Mouse (Mus musculus): ENCODE measurements around the gene Prtg. TPM values are rescaled to one million over a fixed set of nuclear protein-coding genes. Genes with fewer than 3 reads are reported as not detected.

Prtg gene
- polyA plus RNA-seq, 1 experiment from 2014 or later, result 1.1 TPM

GRCm38 (mm10) chr9:72949572-72949971 is 142.9 kb downstream of the Prtg start:
- Histone ChIP-seq H3K27me3 (no peaks in the 10 kb centered on the region), H3K9me3 (replicated peaks) (no peaks in the 10 kb centered on the region), H3K4me1 (no peaks in the 10 kb centered on the region), H3K9ac (no peak overlapping the region), H3K4me2 (replicated peaks) (no peak overlapping the region), H3K27ac (replicated peaks) (no peak overlapping the region), H3K4me3 (replicated peaks) (no peak overlapping the region), H3K36me3 (peaks cover 25% of the 10 kb centered on the region)
- ATAC-seq (ENCODE audit: insufficient number of reproducible peaks, low FRiP score, low TSS enrichment, low read depth), result no peak
- 70% methylated on average over 7 of the region's 7 CpGs for WGBS

- Histone ChIP-seq H3K27me3 (no peaks in the 10 kb centered on the region), H3K4me3 (replicated peaks) (no peak overlapping the region), H3K36me3 (no peaks in the 10 kb centered on the region), H3K4me2 (replicated peaks) (no peak overlapping the region), H3K9ac (no peak overlapping the region), H3K27ac (replicated peaks) (no peak overlapping the region), H3K4me1 (0 out of 2 replicates have a peak, but pooled peaks cover 4% of the 10 kb centered on the region), H3K9me3 (replicated peaks) (no peaks in the 10 kb centered on the region)
- ATAC-seq (ENCODE audit: insufficient number of reproducible peaks, low FRiP score, low TSS enrichment, low read depth), result no peak
- WGBS, result 54% methylated on average over 2 of the region's 2 CpGs
These were observed 148.1 kb downstream of the Prtg start for GRCm38 (mm10) chr9:72954746-72955145.

GRCm38 (mm10) chr9:72955546-72955945 is 148.9 kb downstream of the Prtg start:
- Histone ChIP-seq H3K9me3 (replicated peaks) (no peaks in the 10 kb centered on the region), H3K27ac (replicated peaks) (no peak overlapping the region), H3K27me3 (no peaks in the 10 kb centered on the region), H3K4me3 (replicated peaks) (no peak overlapping the region), H3K4me2 (replicated peaks) (no peak overlapping the region), H3K9ac (no peak overlapping the region), H3K4me1 (0 out of 2 replicates have a peak, but pooled peaks cover 4% of the 10 kb centered on the region), H3K36me3 (no peaks in the 10 kb centered on the region)
- ATAC-seq (ENCODE audit: insufficient number of reproducible peaks, low FRiP score, low TSS enrichment, low read depth), result no peak
- WGBS, result 17% methylated on average over 1 of the region's 1 CpGs

- no peaks in the 10 kb centered on the region for H3K36me3 ChIP-seq
- WGBS, result 2% methylated on average over 43 of the region's 43 CpGs
- peak; percentile 63 for ATAC-seq (ENCODE audit: insufficient number of reproducible peaks, low FRiP score, low TSS enrichment, low read depth)
- H3K9ac ChIP-seq, result peak within 1 kb of the TSS; percentile 51
- H3K9me3 ChIP-seq (replicated peaks), result no peaks in the 10 kb centered on the region
- H3K4me3 ChIP-seq (replicated peaks), result peak within 1 kb of the TSS; percentile 74
- H3K27me3 ChIP-seq, result no peaks in the 10 kb centered on the region
- peak within 1 kb of the TSS; percentile 66 for H3K4me2 ChIP-seq (replicated peaks)
- peak within 1 kb of the TSS; percentile 70 for H3K27ac ChIP-seq (replicated peaks)
- 0 out of 2 replicates have a peak, but pooled peaks cover 4% of the 10 kb centered on the region for H3K4me1 ChIP-seq
These were observed 152.1 kb downstream of the Prtg start, which contains the start of the genes Dyx1c1 and Gm44503 for GRCm38 (mm10) chr9:72958521-72959450. TSS of gene Dyx1c1 (plus strand) at chr9:72958785. TSS of gene Gm44503 (plus strand) at chr9:72958852.

GRCm38 (mm10) chr9:72961346-72961745 is 154.7 kb downstream of the Prtg start:
- ATAC-seq (ENCODE audit: insufficient number of reproducible peaks, low FRiP score, low TSS enrichment, low read depth), result no peak
- H3K4me1 ChIP-seq, result 0 out of 2 replicates have a peak, but pooled peaks cover 4% of the 10 kb centered on the region
- 67% methylated on average over 8 of the region's 8 CpGs for WGBS
- no peaks in the 10 kb centered on the region for H3K9me3 ChIP-seq (replicated peaks)
- H3K27ac ChIP-seq (replicated peaks), result no peak overlapping the region
- H3K4me2 ChIP-seq (replicated peaks), result no peak overlapping the region
- no peaks in the 10 kb centered on the region for H3K27me3 ChIP-seq
- no peak overlapping the region for H3K4me3 ChIP-seq (replicated peaks)
- H3K9ac ChIP-seq, result no peak overlapping the region
- no peaks in the 10 kb centered on the region for H3K36me3 ChIP-seq

GRCm38 (mm10) chr9:72961959-72962358 is 155.3 kb downstream of the Prtg start:
- no peak overlapping the region for H3K4me2 ChIP-seq (replicated peaks)
- no peak overlapping the region for H3K27ac ChIP-seq (replicated peaks)
- no peaks in the 10 kb centered on the region for H3K27me3 ChIP-seq
- H3K4me3 ChIP-seq (replicated peaks), result no peak overlapping the region
- ATAC-seq (ENCODE audit: insufficient number of reproducible peaks, low FRiP score, low TSS enrichment, low read depth), result no peak
- 65% methylated on average over 15 of the region's 15 CpGs for WGBS
- H3K4me1 ChIP-seq, result 0 out of 2 replicates have a peak, but pooled peaks cover 4% of the 10 kb centered on the region
- H3K9me3 ChIP-seq (replicated peaks), result no peaks in the 10 kb centered on the region
- no peak overlapping the region for H3K9ac ChIP-seq
- no peaks in the 10 kb centered on the region for H3K36me3 ChIP-seq

Other genes starting within 250 kb of the Prtg start
- gene Nedd4, start 144.5 kb upstream of the Prtg start, polyA plus RNA-seq (2015; fragmentation: Nextera tagmentation; extraction: Ambion mirVana), result 541 and 546 TPM in 2 replicates
- 7.5 and 7.6 TPM in 2 replicates for gene Pygo1, start 118.8 kb downstream of the Prtg start, polyA plus RNA-seq (2015; fragmentation: Nextera tagmentation; extraction: Ambion mirVana)
- 2.0 and 3.6 TPM in 2 replicates for gene Dyx1c1, start 151.9 kb downstream of the Prtg start, polyA plus RNA-seq (2015; fragmentation: Nextera tagmentation; extraction: Ambion mirVana)
- gene Gm44503, start 152.0 kb downstream of the Prtg start, polyA plus RNA-seq (2015; fragmentation: Nextera tagmentation; extraction: Ambion mirVana), result not detected in 2 replicates
- gene Ccpg1os, start 178.5 kb downstream of the Prtg start, polyA plus RNA-seq (2015; fragmentation: Nextera tagmentation; extraction: Ambion mirVana), result 27.9 and 35.2 TPM in 2 replicates
- gene Ccpg1, start 178.6 kb downstream of the Prtg start, polyA plus RNA-seq (2015; fragmentation: Nextera tagmentation; extraction: Ambion mirVana), result 39.1 and 39.4 TPM in 2 replicates
- 12.0 and 15.0 TPM in 2 replicates for gene Pigb, start 233.5 kb downstream of the Prtg start, polyA plus RNA-seq (2015; fragmentation: Nextera tagmentation; extraction: Ambion mirVana)
- gene Rab27a, start 238.0 kb downstream of the Prtg start, polyA plus RNA-seq (2015; fragmentation: Nextera tagmentation; extraction: Ambion mirVana), result 9.5 and 10.9 TPM in 2 replicates